Mouse (Mus musculus): Measurements from ENCODE around the gene Ptgir.
"Not testable (repeated sequence)": the region's sequence is repeated elsewhere in the genome, so short reads cannot be mapped to it uniquely, and the experiment has no call there.

Gene Ptgir

GRCm38 (mm10) chr7:16940292-16940691, 34.0 kb downstream of the Ptgir start:
- DNase-seq (ENCODE audit: low read depth, low spot score) = no peak

- no peak for DNase-seq (ENCODE audit: low read depth, low spot score)
Measured at GRCm38 (mm10) chr7:16942861-16943260, 36.6 kb downstream of the Ptgir start.

GRCm38 (mm10) chr7:16944061-16944807, 37.9 kb downstream of the Ptgir start, which contains the start of gene Pnmal2:
Gene Pnmal2 (plus strand): TSS chr7:16944682.
- peak; percentile 56 for DNase-seq (ENCODE audit: low read depth, low spot score)

GRCm38 (mm10) chr7:16944808-16945315, 38.6 kb downstream of the Ptgir start:
- no peak for DNase-seq (ENCODE audit: low read depth, low spot score)

- DNase-seq (ENCODE audit: low read depth, low spot score) = no peak
Measured at GRCm38 (mm10) chr7:16945419-16945818, 39.1 kb downstream of the Ptgir start.

GRCm38 (mm10) chr7:16946441-16947348, 40.4 kb downstream of the Ptgir start:
- DNase-seq (ENCODE audit: low read depth, low spot score) = no peak

- DNase-seq (ENCODE audit: low read depth, low spot score) = no peak
Measured at GRCm38 (mm10) chr7:16947349-16947895, 41.1 kb downstream of the Ptgir start.

GRCm38 (mm10) chr7:16947959-16948361, 41.7 kb downstream of the Ptgir start:
- DNase-seq (ENCODE audit: low read depth, low spot score) = no peak

GRCm38 (mm10) chr7:16948923-16949458, 42.7 kb downstream of the Ptgir start:
- DNase-seq (ENCODE audit: low read depth, low spot score) = no peak

GRCm38 (mm10) chr7:16949908-16950841, 43.9 kb downstream of the Ptgir start:
- DNase-seq (ENCODE audit: low read depth, low spot score) = no peak

GRCm38 (mm10) chr7:16950861-16951635, 44.8 kb downstream of the Ptgir start:
- DNase-seq (ENCODE audit: low read depth, low spot score) = peak; percentile 52

GRCm38 (mm10) chr7:16953776-16954175, 47.5 kb downstream of the Ptgir start:
- not testable (repeated sequence) for DNase-seq (ENCODE audit: low read depth, low spot score)

- DNase-seq (ENCODE audit: low read depth, low spot score) = no peak
Measured at GRCm38 (mm10) chr7:16955712-16956111, 49.4 kb downstream of the Ptgir start.

GRCm38 (mm10) chr7:16956410-16957265, 50.3 kb downstream of the Ptgir start:
- DNase-seq (ENCODE audit: low read depth, low spot score) = no peak

GRCm38 (mm10) chr7:16959539-16960187, 53.4 kb downstream of the Ptgir start, which contains the start of gene Pnmal1:
Gene Pnmal1 (plus strand): TSS chr7:16959679.
- no peak for DNase-seq (ENCODE audit: low read depth, low spot score)

All from skeletal muscle tissue, adult 2 months (tissue).